22 mouse cellular contexts compared by ENCODE assay signal in genomic region chr11:7152371-7152770, GRCm38 (mm10). TPM values are rescaled to one million over a fixed set of nuclear protein-coding genes. Genes with fewer than 3 reads are reported as not detected.
"Had no signal": no experiment of that assay in that cellular context is flagged by ENCODE, and none has a peak within 500 bp of the region (broad histone marks: within the 10 kb centered on the region; RNA-seq: fewer than 3 reads in every experiment).

No protein-coding gene starts in this region.

- H3K36me3 ChIP-seq: midbrain, embryonic 12.5 days had no signal

- H3K9ac ChIP-seq: lung, embryonic 14.5 days; midbrain, embryonic 12.5 days; neural tube, embryonic 13.5 days; neural tube, embryonic 15.5 days had no signal

- H3K27me3 ChIP-seq: midbrain, embryonic 12.5 days; neural tube, embryonic 13.5 days; neural tube, embryonic 15.5 days had no signal

- H3K4me1 ChIP-seq: midbrain, embryonic 10.5 days; midbrain, embryonic 12.5 days; neural tube, embryonic 13.5 days; neural tube, embryonic 15.5 days had no signal

- DNase-seq: lung, embryonic 14.5 days; lung, postnatal 10 days; lung, postnatal 4 days; midbrain, embryonic 14.5 days; retina, postnatal 1 day; right cerebral cortex, adult 18-20 months; right cerebral cortex, postnatal 25 days; right cerebral cortex, postnatal 4 days; spleen, adult 18-20 months; thymus, adult 18-20 months; thymus, postnatal 14 days; thymus, postnatal 36 days had no signal

- H3K9me3 ChIP-seq: midbrain, embryonic 10.5 days; midbrain, embryonic 12.5 days; neural tube, embryonic 13.5 days; neural tube, embryonic 15.5 days had no signal

- H3K4me2 ChIP-seq: lung, embryonic 14.5 days; midbrain, embryonic 12.5 days; neural tube, embryonic 13.5 days; neural tube, embryonic 15.5 days had no signal

- ATAC-seq: midbrain, embryonic 16.5 days had no signal

- H3K27ac ChIP-seq: midbrain, embryonic 10.5 days; midbrain, embryonic 12.5 days; neural tube, embryonic 13.5 days; neural tube, embryonic 15.5 days had no signal

- H3K4me3 ChIP-seq: midbrain, embryonic 10.5 days; midbrain, embryonic 12.5 days; myocyte; neural tube, embryonic 13.5 days; neural tube, embryonic 15.5 days had no signal

RNA-seq across cellular contexts. Expression of gene Gm11985, which starts 36.0 kb away (rescaled TPM):
- polyA plus RNA-seq: lung, embryonic 14.5 days; midbrain, embryonic 10.5 days; midbrain, embryonic 12.5 days; midbrain, embryonic 14.5 days; midbrain, embryonic 16.5 days; myocyte; neural tube, embryonic 11.5 days; neural tube, embryonic 13.5 days; neural tube, embryonic 15.5 days; small intestine, adult 2 months; stomach, embryonic 16.5 days; thymus, postnatal 0 days had no signal

RNA-seq across cellular contexts. Expression of gene Igfbp1, which starts 45.2 kb away (rescaled TPM):
- polyA plus RNA-seq: myocyte had no signal
